Mouse (Mus musculus): ENCODE measurements around the gene Lsm11. TPM values are rescaled to one million over a fixed set of nuclear protein-coding genes. Genes with fewer than 3 reads are reported as not detected.

Gene Lsm11
- polyA plus RNA-seq, 1 experiment, result 2.6 TPM

GRCm38 (mm10) chr11:45943108-45943705, 1.5 kb downstream of the Lsm11 start:
- Histone ChIP-seq H3K4me1 (ENCODE audit: control insufficient read depth, insufficient read depth, low read length) (peaks cover 1% of the 10 kb centered on the region), H3K4me3 (replicated peaks; ENCODE audit: control insufficient read depth, low read depth, low read length) (no peak overlapping the region), H3K27ac (ENCODE audit: control insufficient read depth, insufficient read depth, low read depth, low read length, poor library complexity) (no peak overlapping the region)
- WGBS, result 77% methylated on average over 7 of the region's 7 CpGs
- TF ChIP-seq POLR2A (IDR thresholded peaks at IDR 0.05; ENCODE audit: borderline replicate concordance, control insufficient read depth, low read depth, low read length), result no peak

DNA sequence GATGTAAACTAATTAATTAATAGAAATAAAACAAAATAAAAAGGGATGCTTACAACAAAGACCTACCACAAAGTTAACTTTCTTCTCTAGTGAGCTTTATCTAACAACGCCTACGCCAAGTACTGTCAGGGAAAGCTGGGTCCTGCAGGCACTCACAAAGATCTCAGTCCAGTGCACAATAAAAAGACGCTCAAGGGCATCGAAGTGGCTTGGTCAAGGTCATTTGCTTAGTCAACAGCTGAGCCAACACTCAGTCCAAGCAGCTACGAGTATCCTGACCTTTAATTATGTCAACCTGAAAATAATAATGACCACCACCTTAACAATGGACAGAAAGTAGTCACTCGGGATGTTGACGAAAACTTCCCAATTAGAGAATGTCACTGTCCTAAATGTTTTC, 2.5 kb downstream of the Lsm11 start:
- H3K27ac ChIP-seq (ENCODE audit: control insufficient read depth, insufficient read depth, low read depth, low read length, poor library complexity), result no peak overlapping the region
- WGBS, result 88% methylated on average over 7 of the region's 7 CpGs
- TF ChIP-seq CTCF (IDR thresholded peaks at IDR 0.05; ENCODE audit: control insufficient read depth, insufficient read depth, low read length), result no peak

GRCm38 (mm10) chr11:45938917-45939316, 5.8 kb downstream of the Lsm11 start:
- H3K4me1 ChIP-seq (ENCODE audit: control insufficient read depth, insufficient read depth, low read length), result peaks cover 1% of the 10 kb centered on the region; the same call in 1 of the 2 replicates
- 50% methylated on average over 8 of the region's 8 CpGs for WGBS
- H3K27ac ChIP-seq (ENCODE audit: control insufficient read depth, insufficient read depth, low read depth, low read length, poor library complexity), result no peak overlapping the region
- TF ChIP-seq POLR2A (IDR thresholded peaks at IDR 0.05; ENCODE audit: borderline replicate concordance, control insufficient read depth, low read depth, low read length), result no peak
- TF ChIP-seq CTCF (IDR thresholded peaks at IDR 0.05; ENCODE audit: control insufficient read depth, insufficient read depth, low read length), result no peak
- no peak overlapping the region for H3K4me3 ChIP-seq (replicated peaks; ENCODE audit: control insufficient read depth, low read depth, low read length)

More for the DNA sequence above, 2.5 kb downstream of the Lsm11 start:
- Histone ChIP-seq H3K4me1 (ENCODE audit: control insufficient read depth, insufficient read depth, low read length) (peaks cover 1% of the 10 kb centered on the region), H3K4me3 (replicated peaks; ENCODE audit: control insufficient read depth, low read depth, low read length) (no peak overlapping the region)

GRCm38 (mm10) chr11:45937478-45937877, 7.3 kb downstream of the Lsm11 start:
- 93% methylated on average over 8 of the region's 8 CpGs for WGBS
- no peak overlapping the region for H3K4me3 ChIP-seq (replicated peaks; ENCODE audit: control insufficient read depth, low read depth, low read length)
- H3K4me1 ChIP-seq (ENCODE audit: control insufficient read depth, insufficient read depth, low read length), result no peaks in the 10 kb centered on the region; the same call in 1 of the 2 replicates
- TF ChIP-seq POLR2A (IDR thresholded peaks at IDR 0.05; ENCODE audit: borderline replicate concordance, control insufficient read depth, low read depth, low read length) (no peak), CTCF (IDR thresholded peaks at IDR 0.05; ENCODE audit: control insufficient read depth, insufficient read depth, low read length) (no peak)
- H3K27ac ChIP-seq (ENCODE audit: control insufficient read depth, insufficient read depth, low read depth, low read length, poor library complexity), result no peak overlapping the region

DNA sequence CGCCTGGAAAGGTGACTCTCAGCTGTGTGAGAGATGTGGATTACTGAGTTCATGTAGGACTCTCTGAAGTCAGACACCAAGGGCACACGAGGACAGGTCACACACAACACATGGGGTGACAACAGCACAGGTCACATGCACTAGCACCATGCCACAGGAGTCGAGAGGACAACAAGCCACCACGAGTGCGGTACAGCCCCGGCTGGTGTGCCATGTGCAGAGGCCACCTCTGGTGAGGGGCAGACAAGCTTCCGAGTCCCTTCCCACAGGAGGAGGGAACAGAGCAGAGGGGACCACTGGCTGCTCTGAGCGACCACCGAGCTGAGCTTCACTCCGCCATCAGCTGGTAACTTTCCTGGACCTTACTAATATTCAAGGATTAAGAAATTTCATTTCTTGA, 12.0 kb downstream of the Lsm11 start:
- TF ChIP-seq CTCF (IDR thresholded peaks at IDR 0.05; ENCODE audit: control insufficient read depth, insufficient read depth, low read length) (no peak), POLR2A (IDR thresholded peaks at IDR 0.05; ENCODE audit: borderline replicate concordance, control insufficient read depth, low read depth, low read length) (no peak)
- H3K27ac ChIP-seq (ENCODE audit: control insufficient read depth, insufficient read depth, low read depth, low read length, poor library complexity), result no peak overlapping the region
- no peak overlapping the region for H3K4me3 ChIP-seq (replicated peaks; ENCODE audit: control insufficient read depth, low read depth, low read length)
- WGBS, result 89% methylated on average over 10 of the region's 10 CpGs
- no peaks in the 10 kb centered on the region for H3K4me1 ChIP-seq (ENCODE audit: control insufficient read depth, insufficient read depth, low read length)

DNA sequence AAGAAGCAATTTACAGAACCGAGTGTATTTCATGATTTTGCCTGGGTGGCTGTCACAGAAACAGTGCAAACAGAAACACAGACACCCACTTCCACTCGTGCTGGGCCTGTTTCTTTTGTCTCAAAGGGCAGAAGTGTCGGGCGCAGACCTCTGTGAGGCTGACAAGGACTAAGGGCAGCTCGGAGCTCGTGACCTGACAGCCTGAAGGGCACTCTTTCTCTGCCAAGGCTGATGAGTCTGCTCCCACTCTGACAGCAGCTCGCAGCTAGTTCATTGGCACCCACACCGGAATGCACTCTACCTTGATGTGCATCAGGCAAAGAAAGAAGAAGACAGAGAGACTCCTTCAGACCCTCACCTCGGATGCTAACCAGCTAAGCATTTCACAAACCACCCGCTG, 15.2 kb downstream of the Lsm11 start:
- Histone ChIP-seq H3K4me3 (replicated peaks; ENCODE audit: control insufficient read depth, low read depth, low read length) (no peak overlapping the region), H3K27ac (ENCODE audit: control insufficient read depth, insufficient read depth, low read depth, low read length, poor library complexity) (no peak overlapping the region), H3K4me1 (ENCODE audit: control insufficient read depth, insufficient read depth, low read length) (no peaks in the 10 kb centered on the region)
- WGBS, result 85% methylated on average over 10 of the region's 10 CpGs
- no peak for TF ChIP-seq POLR2A (IDR thresholded peaks at IDR 0.05; ENCODE audit: borderline replicate concordance, control insufficient read depth, low read depth, low read length)
- TF ChIP-seq CTCF (IDR thresholded peaks at IDR 0.05; ENCODE audit: control insufficient read depth, insufficient read depth, low read length), result no peak

- H3K4me3 ChIP-seq (replicated peaks; ENCODE audit: control insufficient read depth, low read depth, low read length), result no peak overlapping the region
These were observed 17.3 kb downstream of the Lsm11 start for GRCm38 (mm10) chr11:45927456-45927855.

GRCm38 (mm10) chr11:45926640-45927082, 18.1 kb downstream of the Lsm11 start:
- Histone ChIP-seq H3K27ac (ENCODE audit: control insufficient read depth, insufficient read depth, low read depth, low read length, poor library complexity) (no peak overlapping the region), H3K4me3 (replicated peaks; ENCODE audit: control insufficient read depth, low read depth, low read length) (peak overlapping the region; percentile 60), H3K4me1 (ENCODE audit: control insufficient read depth, insufficient read depth, low read length) (no peaks in the 10 kb centered on the region)
- TF ChIP-seq CTCF (IDR thresholded peaks at IDR 0.05; ENCODE audit: control insufficient read depth, insufficient read depth, low read length), result peak; percentile 92
- no peak for TF ChIP-seq POLR2A (IDR thresholded peaks at IDR 0.05; ENCODE audit: borderline replicate concordance, control insufficient read depth, low read depth, low read length)
- WGBS, result under 1% methylated on average over 9 of the region's 9 CpGs

More at GRCm38 (mm10) chr11:45927456-45927855, 17.3 kb downstream of the Lsm11 start:
- TF ChIP-seq CTCF (IDR thresholded peaks at IDR 0.05; ENCODE audit: control insufficient read depth, insufficient read depth, low read length) (no peak), POLR2A (IDR thresholded peaks at IDR 0.05; ENCODE audit: borderline replicate concordance, control insufficient read depth, low read depth, low read length) (no peak)
- Histone ChIP-seq H3K4me1 (ENCODE audit: control insufficient read depth, insufficient read depth, low read length) (no peaks in the 10 kb centered on the region), H3K27ac (ENCODE audit: control insufficient read depth, insufficient read depth, low read depth, low read length, poor library complexity) (no peak overlapping the region)
- 67% methylated on average over 5 of the region's 5 CpGs for WGBS

DNA sequence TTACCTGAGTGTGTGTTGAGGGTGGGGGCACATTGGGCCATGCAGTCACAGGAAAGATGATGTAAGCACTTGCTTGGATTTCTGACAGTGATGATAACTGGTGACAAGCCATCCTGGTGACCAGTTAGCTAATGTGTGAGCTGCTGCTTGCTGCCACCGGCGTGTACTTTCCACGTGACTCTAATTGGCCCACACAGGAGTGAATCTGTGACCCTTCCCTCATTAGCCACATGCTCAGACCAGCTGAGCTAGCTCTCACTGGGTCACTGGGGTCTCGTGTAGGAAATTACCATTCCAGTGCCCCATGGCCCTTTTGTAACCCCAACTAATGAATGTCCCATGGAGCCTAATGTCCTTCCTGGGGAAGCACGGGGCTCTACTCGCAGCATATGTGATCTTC, 19.3 kb downstream of the Lsm11 start:
- H3K27ac ChIP-seq (ENCODE audit: control insufficient read depth, insufficient read depth, low read depth, low read length, poor library complexity), result no peak overlapping the region
- 79% methylated on average over 6 of the region's 6 CpGs for WGBS
- H3K4me3 ChIP-seq (replicated peaks; ENCODE audit: control insufficient read depth, low read depth, low read length), result no peak overlapping the region
- TF ChIP-seq CTCF (IDR thresholded peaks at IDR 0.05; ENCODE audit: control insufficient read depth, insufficient read depth, low read length) (no peak), POLR2A (IDR thresholded peaks at IDR 0.05; ENCODE audit: borderline replicate concordance, control insufficient read depth, low read depth, low read length) (no peak)
- no peaks in the 10 kb centered on the region for H3K4me1 ChIP-seq (ENCODE audit: control insufficient read depth, insufficient read depth, low read length)

Measured in bone marrow, adult 2 months (tissue).